Mouse (Mus musculus) mammary gland, adult 2 months (tissue): Measurements from ENCODE around the gene Csf2. TPM values are rescaled to one million over a fixed set of nuclear protein-coding genes. Genes with fewer than 3 reads are reported as not detected.

Source experiments
- polyA plus RNA-seq: library from polyadenylated mRNA; depleted of rRNA; stranded (reverse); fragments of >200 nt; gene quantifications from 2 replicates; pipeline ENCODE4 v1.2.3, GENCODE M21; 2012; ENCODE audit warnings: low replicate concordance; rRNA removed

Csf2 gene
- 0.18 TPM in 1 of 2 replicates, not detected in the other for polyA plus RNA-seq

DNA sequence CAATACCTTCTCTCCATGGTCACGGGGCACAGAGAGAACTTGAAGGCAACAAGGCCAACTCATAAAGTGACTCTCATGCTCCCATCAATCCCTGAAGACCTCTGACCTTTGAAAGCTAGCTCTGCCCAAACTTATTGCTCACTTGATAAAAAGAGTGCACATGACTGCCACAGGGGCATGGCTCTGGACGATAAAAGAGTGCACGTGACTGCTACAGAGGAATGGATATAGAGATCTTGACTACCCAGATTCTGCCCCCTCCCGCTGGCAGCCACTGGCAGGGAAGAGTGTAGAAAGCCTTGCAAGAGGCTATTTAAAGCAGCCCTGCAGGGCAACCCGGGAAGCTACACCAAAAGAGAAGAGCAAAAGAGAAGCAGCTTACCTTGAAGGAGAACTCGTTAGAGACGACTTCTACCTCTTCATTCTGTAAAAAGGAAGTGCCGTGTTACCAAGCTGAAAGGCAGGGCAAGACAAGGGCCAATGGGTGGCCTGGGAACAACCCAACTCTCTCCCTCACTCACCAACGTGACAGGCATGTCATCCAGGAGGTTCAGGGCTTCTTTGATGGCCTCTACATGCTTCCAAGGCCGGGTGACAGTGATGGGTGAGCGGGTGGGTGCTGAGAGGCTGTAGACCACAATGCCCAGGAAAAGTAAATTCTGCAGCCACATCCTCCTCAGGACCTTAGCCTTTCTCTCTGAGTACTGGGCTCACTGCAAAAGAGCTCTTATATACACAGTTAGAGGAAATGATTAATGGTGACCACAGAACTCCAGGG lies at the start of gene Csf2:
Gene Csf2 (minus strand): TSS at position 728 of the 778 bp plus-strand sequence.

DNA sequence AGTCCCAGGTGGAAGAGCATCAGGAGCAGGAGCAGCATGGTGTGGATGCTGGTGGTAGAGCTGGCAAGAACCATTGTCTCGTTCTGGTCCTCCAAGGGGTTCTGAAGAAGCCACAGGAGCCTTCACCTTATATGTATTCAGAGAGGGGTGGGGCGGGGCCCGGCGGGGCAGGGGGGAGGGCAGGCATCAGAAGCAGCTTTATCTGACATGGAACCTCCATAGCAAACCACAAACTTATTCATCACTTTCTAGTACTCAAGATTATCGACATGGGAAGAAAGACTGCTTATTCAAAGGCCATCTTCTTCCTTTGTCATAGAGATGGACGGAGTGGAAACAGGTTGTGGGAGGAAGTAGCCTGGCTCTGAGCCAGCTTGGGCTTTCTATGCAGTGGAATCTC lies 17.7 kb upstream of the Csf2 start, which contains the start of gene Il3:
Gene Il3 (minus strand): TSS at position 101 of the 400 bp plus-strand sequence.

Other genes starting within 250 kb of the Csf2 start
- 16.8 and 31.1 TPM in 2 replicates for gene Slc22a4, start 221.6 kb downstream of the Csf2 start, polyA plus RNA-seq
- gene Pdlim4, start 180.7 kb downstream of the Csf2 start, polyA plus RNA-seq = 56.1 and 117 TPM in 2 replicates
- gene P4ha2, start 149.6 kb downstream of the Csf2 start, polyA plus RNA-seq = 14.1 and 35.5 TPM in 2 replicates
- not detected in 2 replicates for gene Il3, start 17.6 kb upstream of the Csf2 start, polyA plus RNA-seq
- 0.29 and 2.1 TPM in 2 replicates for gene Acsl6, start 54.1 kb upstream of the Csf2 start, polyA plus RNA-seq
- not detected in 2 replicates for gene Meikin, start 121.0 kb upstream of the Csf2 start, polyA plus RNA-seq
- 1.1 and 4.4 TPM in 2 replicates for gene Fnip1, start 188.5 kb upstream of the Csf2 start, polyA plus RNA-seq